Mouse (Mus musculus): ENCODE measurements at regions not wholly inside any gene's neighbourhood (a gene's known extent, or its start where the extent isn't known, plus 50 kb on each side); places are given as distances from the start of the nearest gene placed in this dataset.
"Not testable (repeated sequence)": the region's sequence is repeated elsewhere in the genome, so short reads cannot be mapped to it uniquely, and the experiment has no call there.

DNA sequence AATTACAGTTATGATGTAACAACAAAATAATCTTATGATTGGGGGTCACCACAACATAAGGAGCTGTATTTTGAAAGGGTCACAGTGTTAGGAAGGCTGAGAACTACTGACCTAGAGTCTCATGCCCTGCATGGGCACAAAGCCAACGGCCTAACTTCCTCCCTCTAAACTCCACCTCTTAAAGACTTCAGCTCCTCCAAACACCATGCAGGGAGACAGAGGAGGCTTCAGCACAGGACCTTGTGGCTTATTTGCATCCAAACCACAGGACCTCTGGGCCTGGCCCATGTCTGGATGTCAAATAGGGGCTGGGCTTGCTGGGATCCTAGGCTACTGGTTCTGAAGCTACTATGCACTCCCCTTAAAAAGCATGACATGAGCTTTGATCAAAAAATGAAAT, 294.7 kb upstream of the Kdm8 start:
- no peak overlapping the region for H3K27ac ChIP-seq
- no peaks in the 10 kb centered on the region for H3K36me3 ChIP-seq
- H3K9ac ChIP-seq, result no peak overlapping the region
- no peaks in the 10 kb centered on the region for H3K9me3 ChIP-seq
- WGBS, result 69% methylated on average over 1 of the region's 1 CpGs
- H3K4me1 ChIP-seq, result 0 out of 2 replicates have a peak, but pooled peaks cover 3% of the 10 kb centered on the region
- H3K4me2 ChIP-seq (replicated peaks), result no peak overlapping the region
- H3K27me3 ChIP-seq (replicated peaks), result no peaks in the 10 kb centered on the region
- no peak for ATAC-seq (ENCODE audit: low FRiP score, low read depth)
- no peak overlapping the region for H3K4me3 ChIP-seq

DNA sequence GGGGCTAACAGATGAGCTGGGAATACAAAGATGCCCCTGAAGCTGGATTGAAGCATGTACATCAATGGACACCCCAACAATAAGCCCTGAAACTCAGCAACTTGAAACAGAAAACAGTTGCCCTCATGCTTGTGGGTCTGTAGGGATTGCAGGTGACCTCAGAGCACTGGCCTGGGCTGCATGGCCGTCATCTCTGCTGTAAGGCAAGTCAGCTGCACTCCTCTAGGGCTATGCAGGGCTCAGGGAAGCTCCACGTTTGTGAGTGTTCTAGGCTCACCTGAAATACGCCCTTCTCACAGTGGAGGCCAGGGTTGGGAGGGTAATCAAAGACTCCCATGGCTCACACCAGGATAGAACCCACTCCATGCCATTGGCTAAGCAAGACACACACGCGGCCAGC, 292.2 kb upstream of the Kdm8 start:
- H3K4me2 ChIP-seq (replicated peaks), result no peak overlapping the region
- no peak overlapping the region for H3K4me3 ChIP-seq
- no peaks in the 10 kb centered on the region for H3K36me3 ChIP-seq
- no peaks in the 10 kb centered on the region; the same call in 1 of the 2 replicates for H3K4me1 ChIP-seq
- no peak overlapping the region for H3K27ac ChIP-seq
- no peaks in the 10 kb centered on the region for H3K27me3 ChIP-seq (replicated peaks)
- whole genome bisulfite sequencing, result 81% methylated on average over 5 of the region's 5 CpGs
- no peak overlapping the region for H3K9ac ChIP-seq
- ATAC-seq (ENCODE audit: low FRiP score, low read depth), result no peak
- no peaks in the 10 kb centered on the region for H3K9me3 ChIP-seq

DNA sequence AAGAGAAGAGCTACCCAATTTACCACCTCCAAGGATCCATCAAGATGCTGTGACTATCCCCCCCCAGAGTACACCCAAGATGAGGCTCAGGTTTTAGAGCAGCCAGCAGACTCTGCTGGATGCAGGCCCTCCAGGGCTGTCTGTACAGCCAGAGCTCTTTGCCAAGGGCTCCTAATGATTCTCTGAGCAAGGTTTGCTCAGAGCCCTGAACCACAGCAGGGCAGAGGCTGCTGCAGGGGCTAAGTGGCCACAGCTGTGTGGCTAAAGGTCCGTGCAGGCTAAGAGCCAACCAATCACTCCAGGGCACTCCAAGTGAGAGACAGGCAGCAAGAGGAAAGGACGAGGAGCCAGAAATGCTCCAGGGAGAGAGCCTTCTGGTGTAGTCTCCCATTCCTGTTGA, 289.2 kb upstream of the Kdm8 start:
- Histone ChIP-seq H3K9ac (no peak overlapping the region), H3K27me3 (replicated peaks) (no peaks in the 10 kb centered on the region), H3K4me3 (no peak overlapping the region), H3K36me3 (no peaks in the 10 kb centered on the region), H3K4me1 (no peaks in the 10 kb centered on the region; the same call in 1 of the 2 replicates), H3K27ac (no peak overlapping the region), H3K9me3 (no peaks in the 10 kb centered on the region), H3K4me2 (replicated peaks) (no peak overlapping the region)
- 25% methylated on average over 2 of the region's 2 CpGs for WGBS
- ATAC-seq (ENCODE audit: low FRiP score, low read depth), result no peak

DNA sequence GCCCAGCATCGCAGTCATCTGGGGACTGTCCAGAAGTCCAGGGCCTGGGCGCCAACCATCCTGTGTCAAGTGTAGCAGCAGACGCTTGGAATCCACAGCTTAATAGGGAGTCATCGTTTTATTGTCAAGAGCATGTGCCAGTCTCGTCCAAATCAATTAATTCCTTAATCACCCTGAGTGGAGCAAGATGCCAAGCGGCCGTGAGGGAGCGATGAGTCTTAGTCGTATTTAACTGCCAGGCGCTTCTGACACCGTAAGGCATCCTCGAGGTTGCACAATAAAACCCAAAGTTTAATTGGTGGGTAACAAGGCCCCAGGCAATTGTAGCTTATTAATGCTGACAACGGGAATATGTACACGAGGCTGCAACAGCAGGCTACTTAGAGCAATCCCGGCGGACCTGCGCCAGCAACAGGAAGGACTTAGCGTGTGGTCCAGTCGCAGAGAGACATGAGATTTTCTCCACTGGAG, 277.6 kb upstream of the Kdm8 start:
- H3K4me3 ChIP-seq, result no peak overlapping the region
- H3K9me3 ChIP-seq, result no peaks in the 10 kb centered on the region
- H3K27me3 ChIP-seq (replicated peaks), result no peaks in the 10 kb centered on the region
- 72% methylated on average over 19 of the region's 19 CpGs for WGBS
- H3K4me2 ChIP-seq (replicated peaks), result no peak overlapping the region
- H3K36me3 ChIP-seq, result no peaks in the 10 kb centered on the region
- H3K27ac ChIP-seq, result no peak overlapping the region
- ATAC-seq (ENCODE audit: low FRiP score, low read depth), result 0 out of 2 replicates have a peak, but pooled peaks have one; percentile 17
- no peaks in the 10 kb centered on the region for H3K4me1 ChIP-seq
- H3K9ac ChIP-seq, result no peak overlapping the region

DNA sequence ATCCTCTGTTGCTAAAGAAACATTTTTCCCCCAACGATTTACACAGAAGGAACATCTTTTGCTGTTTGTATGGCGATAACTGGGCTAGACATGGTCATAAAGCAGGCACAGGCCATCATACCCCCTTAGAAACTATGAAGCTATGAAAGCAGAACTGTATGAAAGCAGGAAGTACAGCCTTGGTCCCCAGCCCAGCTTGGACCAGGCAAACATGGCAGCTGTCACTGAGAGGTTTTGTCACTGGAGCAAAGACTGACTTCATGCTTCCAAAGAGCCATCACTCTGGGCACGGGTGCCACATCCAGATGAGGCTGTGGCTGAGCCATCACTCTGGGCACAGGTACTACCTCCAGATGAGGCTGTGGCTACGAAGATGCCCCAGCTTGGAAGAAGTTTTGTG, 276.8 kb upstream of the Kdm8 start:
- Histone ChIP-seq H3K27me3 (replicated peaks) (no peaks in the 10 kb centered on the region), H3K4me1 (no peaks in the 10 kb centered on the region), H3K36me3 (no peaks in the 10 kb centered on the region), H3K9me3 (0 out of 2 replicates have a peak, but pooled peaks cover 3% of the 10 kb centered on the region), H3K9ac (no peak overlapping the region), H3K4me3 (no peak overlapping the region), H3K27ac (no peak overlapping the region), H3K4me2 (replicated peaks) (no peak overlapping the region)
- no peak for ATAC-seq (ENCODE audit: low FRiP score, low read depth)
- 88% methylated on average over 4 of the region's 4 CpGs for WGBS

DNA sequence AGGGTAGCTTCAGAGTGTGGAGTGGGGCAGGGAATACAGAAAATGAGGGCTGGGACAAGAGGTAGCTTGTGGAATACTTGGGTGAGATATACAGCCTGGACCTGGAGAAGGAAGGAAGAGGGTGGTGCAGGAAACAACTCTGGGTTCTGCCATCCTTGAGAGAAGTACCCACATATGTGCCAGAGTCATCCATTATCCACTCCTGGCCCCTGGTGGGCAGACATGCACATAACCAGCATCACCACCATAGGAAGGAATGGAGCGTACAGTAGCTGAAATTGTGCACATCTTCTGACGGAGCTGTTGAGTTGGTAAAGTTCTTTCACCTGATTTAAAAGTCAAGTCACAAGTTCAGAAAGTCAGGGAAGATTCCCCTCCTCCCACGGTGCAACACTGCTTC, 262.9 kb upstream of the Kdm8 start:
- no peaks in the 10 kb centered on the region for H3K4me1 ChIP-seq
- no peaks in the 10 kb centered on the region for H3K9me3 ChIP-seq
- H3K36me3 ChIP-seq, result no peaks in the 10 kb centered on the region
- no peaks in the 10 kb centered on the region for H3K27me3 ChIP-seq (replicated peaks)
- H3K9ac ChIP-seq, result no peak overlapping the region
- no peak overlapping the region for H3K4me3 ChIP-seq
- ATAC-seq (ENCODE audit: low FRiP score, low read depth), result no peak
- no peak overlapping the region for H3K4me2 ChIP-seq (replicated peaks)
- H3K27ac ChIP-seq, result no peak overlapping the region
- 91% methylated on average over 3 of the region's 3 CpGs for WGBS

DNA sequence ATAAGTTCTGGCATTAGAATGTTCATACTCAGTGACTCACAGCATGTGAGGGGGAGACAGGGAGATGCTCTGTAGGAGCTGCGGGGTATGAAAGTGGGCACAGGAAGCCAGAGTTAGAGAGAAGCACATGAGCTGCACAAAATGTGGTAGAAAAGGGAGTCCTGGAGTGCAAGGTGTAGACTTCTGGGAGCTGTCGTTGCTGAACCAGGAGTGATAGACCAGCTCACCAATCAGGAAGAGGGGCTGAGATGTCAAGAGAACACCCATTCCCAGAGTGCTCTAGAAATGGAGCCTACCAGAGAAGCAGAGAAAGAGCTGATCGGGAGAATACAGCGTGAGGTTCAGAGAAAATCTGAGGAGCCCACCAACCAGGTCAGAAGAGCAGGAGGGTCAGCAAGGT, 262.2 kb upstream of the Kdm8 start:
- no peaks in the 10 kb centered on the region for H3K4me1 ChIP-seq
- 90% methylated on average over 4 of the region's 4 CpGs for WGBS
- no peak overlapping the region for H3K27ac ChIP-seq
- no peaks in the 10 kb centered on the region for H3K36me3 ChIP-seq
- H3K4me3 ChIP-seq, result no peak overlapping the region
- H3K9me3 ChIP-seq, result no peaks in the 10 kb centered on the region
- no peak overlapping the region for H3K4me2 ChIP-seq (replicated peaks)
- no peak overlapping the region for H3K9ac ChIP-seq
- ATAC-seq (ENCODE audit: low FRiP score, low read depth), result no peak
- no peaks in the 10 kb centered on the region for H3K27me3 ChIP-seq (replicated peaks)

DNA sequence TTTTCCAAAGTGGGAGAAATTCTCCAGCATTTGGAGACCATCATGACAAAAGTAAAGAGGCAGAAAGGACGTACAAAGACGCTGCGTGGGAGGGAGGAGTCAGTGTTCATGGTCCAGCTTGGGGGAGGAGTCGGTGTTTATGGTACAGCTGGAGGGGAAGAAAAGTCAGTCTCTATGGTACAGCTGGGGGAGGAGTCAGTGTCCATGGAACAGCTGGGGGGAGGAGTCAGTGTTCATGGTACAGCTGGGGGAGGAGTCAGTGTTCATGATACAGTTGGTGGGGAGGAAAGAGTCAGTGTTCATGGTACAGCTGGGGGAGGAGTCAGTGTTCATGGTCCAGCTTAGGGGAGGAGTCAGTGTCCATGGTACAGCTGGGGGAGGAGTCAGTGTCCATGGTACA, 261.5 kb upstream of the Kdm8 start:
- H3K4me1 ChIP-seq; H3K4me3 ChIP-seq; H3K4me2 ChIP-seq (replicated peaks); H3K9me3 ChIP-seq; H3K36me3 ChIP-seq; H3K9ac ChIP-seq; H3K27me3 ChIP-seq (replicated peaks); ATAC-seq (ENCODE audit: low FRiP score, low read depth); H3K27ac ChIP-seq: not testable (repeated sequence)
- WGBS, result 87% methylated on average over 4 of the region's 4 CpGs

DNA sequence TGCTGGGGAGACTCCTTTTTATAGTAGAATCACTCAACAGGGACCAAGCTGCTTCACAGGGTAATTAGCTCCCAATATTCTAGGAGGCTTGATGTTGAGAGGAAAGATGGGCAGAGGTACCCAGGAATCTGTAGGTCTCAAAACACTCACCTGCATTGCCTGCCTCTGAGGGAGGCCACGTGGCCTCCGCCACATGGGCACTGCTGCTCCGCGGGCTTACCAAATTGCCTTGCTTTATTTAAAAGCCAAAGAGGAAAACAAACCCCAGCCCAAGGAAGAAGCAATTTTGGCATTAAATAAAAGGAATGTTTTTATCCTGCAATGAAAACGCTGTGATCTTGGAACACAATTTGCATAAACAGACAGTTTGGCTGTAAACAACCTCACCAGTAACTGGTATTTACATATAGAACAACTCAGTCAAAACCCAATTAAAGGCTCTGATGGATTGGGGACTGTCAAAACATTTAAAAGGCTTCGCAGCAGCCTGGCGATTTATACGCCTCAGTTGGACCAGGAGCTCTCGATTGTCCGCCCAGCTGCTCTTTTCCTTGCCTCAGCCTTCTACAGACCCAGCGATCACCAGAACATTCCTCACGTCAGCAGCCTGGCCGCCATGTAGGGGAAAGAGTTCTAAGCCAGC, 259.3 kb upstream of the Kdm8 start:
- 71% methylated on average over 13 of the region's 13 CpGs for WGBS

DNA sequence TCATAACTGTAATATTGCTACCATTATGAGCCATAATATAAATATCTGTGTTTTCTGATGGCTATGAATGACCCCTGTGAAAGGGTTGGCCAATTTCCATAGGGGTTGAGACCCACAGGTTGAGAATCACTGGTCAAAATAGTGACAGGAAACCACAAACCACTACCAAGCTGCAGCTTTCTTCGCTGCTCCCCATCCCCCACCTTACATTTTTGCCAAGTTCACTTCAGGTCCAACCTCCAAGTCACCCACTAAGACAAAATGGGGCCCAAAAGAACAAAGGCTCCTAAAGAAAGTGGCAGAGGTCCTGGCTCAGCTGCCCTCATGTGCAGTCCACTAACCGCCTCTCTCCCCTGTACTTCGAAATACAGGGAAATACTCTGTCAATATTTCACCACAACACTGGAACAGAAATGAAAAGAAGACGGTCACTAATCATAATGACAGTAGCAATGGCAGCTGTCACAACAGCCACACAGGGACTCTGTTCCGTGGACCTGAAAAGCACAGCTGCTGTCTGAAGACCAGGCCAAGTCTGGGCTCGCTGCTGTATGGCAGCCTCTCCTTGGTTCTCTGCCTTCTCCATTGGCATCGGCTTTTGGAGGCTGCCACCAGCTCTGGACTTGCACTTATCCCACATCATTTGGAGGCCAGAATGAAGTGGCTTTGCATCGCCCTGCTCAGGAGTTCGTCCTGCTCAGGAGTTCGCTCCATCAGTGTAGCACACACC, 257.3 kb upstream of the Kdm8 start:
- Histone ChIP-seq H3K4me1 (no peaks in the 10 kb centered on the region), H3K27me3 (replicated peaks) (no peaks in the 10 kb centered on the region), H3K9ac (no peak overlapping the region), H3K4me3 (no peak overlapping the region), H3K9me3 (no peaks in the 10 kb centered on the region), H3K27ac (no peak overlapping the region), H3K36me3 (no peaks in the 10 kb centered on the region), H3K4me2 (replicated peaks) (no peak overlapping the region)
- ATAC-seq (ENCODE audit: low FRiP score, low read depth), result no peak
- WGBS, result 87% methylated on average over 10 of the region's 10 CpGs

More for the DNA sequence above, 259.3 kb upstream of the Kdm8 start:
- H3K27ac ChIP-seq, result no peak overlapping the region
- no peaks in the 10 kb centered on the region for H3K4me1 ChIP-seq
- H3K27me3 ChIP-seq (replicated peaks), result no peaks in the 10 kb centered on the region
- no peaks in the 10 kb centered on the region for H3K36me3 ChIP-seq
- no peaks in the 10 kb centered on the region for H3K9me3 ChIP-seq
- no peak for ATAC-seq (ENCODE audit: low FRiP score, low read depth)
- H3K4me2 ChIP-seq (replicated peaks), result no peak overlapping the region
- H3K4me3 ChIP-seq, result no peak overlapping the region
- H3K9ac ChIP-seq, result no peak overlapping the region

DNA sequence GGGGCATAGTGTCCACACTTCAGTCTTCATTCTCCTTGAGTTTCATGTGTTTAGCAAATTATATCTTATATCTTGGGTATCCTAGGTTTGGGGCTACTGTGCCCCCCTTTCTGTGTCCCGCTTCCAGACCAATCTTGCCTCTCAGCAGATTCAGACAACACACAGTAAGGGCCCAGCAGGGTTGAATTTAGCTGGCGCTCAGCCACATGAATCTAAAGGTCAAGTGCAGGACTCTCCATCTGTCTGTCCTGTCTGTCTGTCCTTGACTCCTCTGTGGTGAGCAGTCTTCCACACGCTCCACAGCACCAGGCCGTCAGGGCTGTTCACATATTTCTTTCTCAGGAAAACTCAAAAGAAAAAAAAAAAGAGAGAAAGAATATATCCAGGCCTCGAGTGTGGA, 255.5 kb upstream of the Kdm8 start:
- Histone ChIP-seq H3K27me3 (replicated peaks) (no peaks in the 10 kb centered on the region), H3K27ac (no peak overlapping the region), H3K4me2 (replicated peaks) (no peak overlapping the region), H3K4me1 (no peaks in the 10 kb centered on the region), H3K9me3 (no peaks in the 10 kb centered on the region), H3K4me3 (no peak overlapping the region), H3K36me3 (no peaks in the 10 kb centered on the region), H3K9ac (no peak overlapping the region)
- ATAC-seq (ENCODE audit: low FRiP score, low read depth), result no peak
- 67% methylated on average over 5 of the region's 5 CpGs for WGBS

DNA sequence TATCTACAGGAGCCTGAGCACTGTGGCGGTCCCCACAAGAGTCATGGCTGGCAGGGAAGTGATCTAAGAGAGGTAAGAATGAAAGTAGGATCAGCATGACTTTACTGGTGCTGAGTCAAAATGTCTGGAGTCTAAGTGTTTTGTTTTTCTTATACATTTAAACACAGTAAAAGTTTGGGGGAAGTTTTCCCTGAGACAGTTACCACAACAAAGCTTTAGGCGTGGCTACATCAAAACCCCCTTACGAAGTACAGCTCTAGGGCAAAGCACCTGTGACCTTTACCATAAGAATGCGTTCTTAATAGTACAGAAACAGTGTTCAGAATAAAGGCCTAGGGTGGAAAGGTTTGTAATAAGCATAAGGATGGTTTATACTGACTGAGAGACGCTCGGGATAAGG, 254.4 kb upstream of the Kdm8 start:
- no peak for ATAC-seq (ENCODE audit: low FRiP score, low read depth)
- 80% methylated on average over 6 of the region's 6 CpGs for WGBS
- H3K9me3 ChIP-seq, result no peaks in the 10 kb centered on the region

DNA sequence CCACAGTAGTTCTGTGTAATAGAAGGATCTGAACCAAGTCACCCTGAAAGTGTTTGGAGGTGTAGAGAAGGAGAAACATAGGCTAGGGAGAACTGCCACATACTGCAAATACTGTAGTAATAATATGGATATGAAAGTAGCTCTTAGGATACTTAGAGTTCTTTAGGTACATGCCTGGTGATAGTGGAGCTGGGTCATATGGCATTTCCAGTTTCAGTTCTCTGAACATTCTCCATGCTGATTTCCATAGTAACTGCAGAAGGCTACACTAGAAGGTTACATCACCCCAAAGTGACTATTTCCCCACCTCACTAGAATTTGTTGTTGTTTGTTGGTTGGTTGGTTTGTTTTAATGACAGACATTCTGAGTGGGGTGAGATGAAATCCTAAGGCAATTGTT, 253.2 kb upstream of the Kdm8 start:
- Histone ChIP-seq H3K4me2 (replicated peaks) (no peak overlapping the region), H3K9ac (no peak overlapping the region), H3K27ac (no peak overlapping the region), H3K27me3 (replicated peaks) (no peaks in the 10 kb centered on the region), H3K9me3 (no peaks in the 10 kb centered on the region), H3K4me1 (no peaks in the 10 kb centered on the region), H3K36me3 (no peaks in the 10 kb centered on the region), H3K4me3 (no peak overlapping the region)
- no peak for ATAC-seq (ENCODE audit: low FRiP score, low read depth)

More for the DNA sequence above, 254.4 kb upstream of the Kdm8 start:
- H3K27me3 ChIP-seq (replicated peaks), result no peaks in the 10 kb centered on the region
- H3K9ac ChIP-seq, result no peak overlapping the region
- no peaks in the 10 kb centered on the region for H3K36me3 ChIP-seq
- no peaks in the 10 kb centered on the region for H3K4me1 ChIP-seq
- H3K4me3 ChIP-seq, result no peak overlapping the region
- no peak overlapping the region for H3K4me2 ChIP-seq (replicated peaks)
- H3K27ac ChIP-seq, result no peak overlapping the region
